Mouse (Mus musculus): ENCODE data around the gene B4galnt1.

The B4galnt1 gene

DNA sequence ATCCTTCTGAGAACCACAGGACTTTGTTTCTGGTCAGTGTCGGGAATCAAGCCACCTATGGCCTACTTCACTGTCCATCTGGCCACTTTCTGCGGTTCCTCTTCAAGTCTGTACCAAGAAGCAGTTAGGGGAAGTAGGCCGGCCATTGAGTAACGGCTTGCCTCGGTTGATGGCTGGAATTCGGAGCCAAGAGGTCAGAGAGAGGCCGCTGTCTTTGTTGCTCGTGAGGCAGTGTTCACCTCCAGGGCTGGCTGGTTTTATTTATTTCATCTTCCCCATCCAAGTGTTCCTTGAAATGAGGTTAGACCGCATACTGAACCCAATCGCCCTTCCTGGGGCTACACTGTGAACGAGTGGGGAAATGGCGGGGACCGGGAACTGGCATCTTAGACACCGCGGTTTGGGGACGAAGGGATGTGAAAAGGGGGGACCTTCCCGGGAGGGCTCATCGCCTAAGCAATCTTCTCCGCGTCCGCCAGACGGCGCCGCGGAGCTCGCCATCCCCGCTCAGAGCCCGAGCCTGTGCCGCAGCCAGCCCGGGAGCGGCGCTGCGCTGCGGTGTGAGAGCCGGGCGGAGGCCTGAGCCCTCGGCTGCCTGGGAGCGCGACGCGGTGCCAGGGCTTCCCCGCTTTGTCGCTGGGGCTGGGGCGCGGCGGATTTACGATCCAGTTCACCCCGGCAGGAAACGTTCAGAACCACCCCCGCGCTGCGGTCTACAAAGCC, at the start of gene B4galnt1:
B4galnt1 (plus strand) TSS at position 595 of the 723 bp plus-strand sequence.
- peak; percentile 45 for DNase-seq (ENCODE audit: low spot score)

DNA sequence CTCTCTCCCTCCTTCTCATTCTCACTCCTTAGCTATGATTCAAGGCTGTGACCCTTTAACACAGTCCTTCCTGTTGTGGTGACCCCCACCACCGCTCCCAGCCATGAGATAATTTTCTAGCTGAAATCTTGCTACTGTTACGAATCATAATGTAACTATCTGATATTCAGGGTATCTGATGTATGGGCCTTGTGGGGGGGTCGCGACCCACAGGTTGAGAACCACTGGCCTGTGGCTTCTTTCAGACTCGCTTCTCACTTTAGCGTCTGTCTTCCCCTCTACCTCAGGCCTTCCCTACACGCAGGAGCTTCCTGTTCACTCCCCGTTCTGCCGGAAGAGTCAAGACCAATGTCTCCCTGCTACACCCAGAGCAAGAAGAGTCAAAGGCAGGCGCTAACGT, 46.6 kb upstream of the B4galnt1 start:
- DNase-seq (ENCODE audit: low spot score), result no peak

DNA sequence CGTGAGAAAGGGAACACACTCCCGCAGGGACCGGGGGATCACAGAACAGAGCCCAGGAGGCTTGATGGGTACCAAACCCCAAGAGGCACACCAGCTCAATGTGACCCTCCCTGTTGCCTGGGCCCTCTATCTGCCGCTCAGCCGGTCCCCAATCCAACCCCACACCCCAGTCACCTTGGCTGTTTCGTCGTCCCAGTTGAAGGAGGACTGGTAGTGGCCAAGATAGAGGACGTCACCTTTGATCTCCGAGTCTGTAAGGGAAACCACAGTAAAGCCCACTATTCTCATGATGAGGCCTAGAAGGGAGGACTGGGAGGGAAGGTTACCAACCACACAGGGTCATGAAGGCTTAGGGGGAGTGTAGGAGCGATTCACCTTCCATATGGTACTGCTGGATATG, 45.8 kb upstream of the B4galnt1 start:
- DNase-seq (ENCODE audit: low spot score), result no peak

DNA sequence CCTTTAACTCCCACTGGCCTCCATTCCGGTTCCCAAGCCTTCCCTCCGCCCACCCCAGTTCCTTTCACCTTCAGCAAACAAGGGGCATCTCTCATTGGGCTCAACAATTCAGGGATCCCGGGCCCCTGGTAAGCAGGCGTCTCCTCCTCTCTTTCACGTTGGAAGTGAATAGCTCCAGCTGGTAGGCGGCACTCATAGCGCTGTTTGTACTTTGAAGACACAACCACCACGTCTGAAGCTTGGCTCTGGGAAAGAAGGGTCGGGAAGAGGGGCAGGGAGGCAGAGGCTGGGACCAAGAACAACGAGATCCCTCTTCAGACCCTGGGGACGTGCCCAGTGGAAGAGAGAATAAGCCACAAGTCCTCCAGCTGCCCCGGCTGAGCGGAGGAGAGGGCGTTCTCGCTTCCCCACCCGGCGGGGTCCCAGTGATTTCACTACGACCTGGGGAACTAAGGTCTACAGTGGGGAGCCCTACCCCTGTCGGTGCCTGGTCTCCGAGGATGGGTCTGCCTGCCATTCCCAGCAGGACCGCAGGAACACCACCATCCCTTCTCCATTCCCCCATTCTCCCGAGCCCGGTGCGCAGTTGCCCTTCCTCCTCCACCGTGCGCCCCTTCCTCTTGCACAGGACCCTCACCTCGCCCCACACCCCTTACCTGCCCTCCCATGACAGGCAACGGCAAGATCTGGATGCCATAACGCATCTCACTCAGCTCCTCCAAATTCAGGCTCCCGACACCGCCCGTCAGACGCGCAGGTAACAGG, 44.5 kb upstream of the B4galnt1 start:
- DNase-seq (ENCODE audit: low spot score), result peak; percentile 60

DNA sequence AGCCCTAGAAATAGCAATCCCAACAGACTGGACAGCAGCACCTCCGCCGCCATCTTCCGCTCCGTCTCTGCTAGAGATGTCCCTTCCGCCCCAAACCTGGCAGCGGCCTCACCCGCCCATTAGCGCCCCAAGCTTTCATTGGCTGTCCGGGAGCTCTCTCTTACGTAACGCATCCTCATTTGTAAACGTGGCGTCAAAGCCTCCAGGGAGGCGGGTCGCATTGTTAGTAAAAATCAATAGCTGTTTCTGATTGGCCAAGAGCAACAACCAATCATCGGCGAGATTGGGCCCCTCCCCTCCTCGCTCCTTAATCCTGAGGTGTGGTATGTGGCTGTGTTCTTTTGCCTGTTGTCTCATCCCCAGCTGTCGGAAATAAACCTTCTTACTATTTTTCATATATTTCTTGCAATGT, 44.0 kb upstream of the B4galnt1 start, which contains the start of gene Os9:
Os9 (minus strand) TSS at position 66 of the 412 bp plus-strand sequence.
- peak; percentile 100 for DNase-seq (ENCODE audit: low spot score)

DNA sequence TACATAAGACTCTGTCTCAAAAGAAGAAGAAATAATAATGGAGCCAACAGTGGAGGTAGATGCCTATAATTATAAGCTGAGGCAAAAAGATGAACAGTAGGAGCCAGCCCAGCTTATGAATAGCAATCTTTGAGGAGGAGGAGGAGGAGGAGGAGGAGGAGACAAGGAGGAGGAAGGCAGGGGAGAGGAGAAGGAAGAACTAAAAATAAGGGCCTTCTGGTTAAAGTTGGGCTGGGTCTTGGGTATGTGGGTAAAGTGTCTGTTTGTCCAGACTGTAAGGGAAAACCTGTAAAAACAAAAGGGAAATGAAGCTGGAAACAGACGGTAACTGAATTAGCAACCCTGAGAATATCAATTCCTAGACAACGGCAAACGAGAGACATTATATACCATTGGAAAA, 43.0 kb upstream of the B4galnt1 start:
- no peak for DNase-seq (ENCODE audit: low spot score)

DNA sequence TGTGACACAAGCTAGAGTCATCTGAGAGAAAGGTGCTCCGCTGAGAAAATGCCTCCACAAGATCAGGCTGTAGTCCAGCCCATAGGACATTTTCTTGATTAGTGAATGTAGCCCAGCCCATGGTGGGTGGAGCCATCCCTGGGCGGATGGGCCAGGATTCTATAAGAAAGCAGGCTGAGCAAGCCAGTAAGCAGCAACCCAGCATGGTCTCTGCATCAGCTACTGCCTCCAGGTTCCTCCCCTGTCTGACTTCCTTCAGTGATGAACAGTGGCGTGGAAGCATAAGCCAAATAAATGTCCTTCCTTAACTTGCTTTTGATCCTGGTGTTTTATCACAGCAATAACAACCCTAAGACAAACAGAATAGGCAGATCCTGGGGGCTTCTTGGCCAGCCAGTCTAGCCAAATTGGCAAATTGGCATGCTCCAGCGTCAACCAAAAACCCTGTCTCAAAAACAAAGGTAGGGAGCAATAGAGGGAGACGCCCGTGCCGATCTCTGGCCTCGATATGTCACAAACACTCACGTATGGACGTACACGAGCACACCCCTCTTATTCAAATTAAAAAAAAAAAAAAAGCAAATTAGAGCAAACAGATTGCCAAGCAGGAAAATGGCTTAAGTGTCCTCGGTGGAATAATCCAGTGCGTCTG, 42.1 kb upstream of the B4galnt1 start:
- peak; percentile 93 for DNase-seq (ENCODE audit: low spot score)

DNA sequence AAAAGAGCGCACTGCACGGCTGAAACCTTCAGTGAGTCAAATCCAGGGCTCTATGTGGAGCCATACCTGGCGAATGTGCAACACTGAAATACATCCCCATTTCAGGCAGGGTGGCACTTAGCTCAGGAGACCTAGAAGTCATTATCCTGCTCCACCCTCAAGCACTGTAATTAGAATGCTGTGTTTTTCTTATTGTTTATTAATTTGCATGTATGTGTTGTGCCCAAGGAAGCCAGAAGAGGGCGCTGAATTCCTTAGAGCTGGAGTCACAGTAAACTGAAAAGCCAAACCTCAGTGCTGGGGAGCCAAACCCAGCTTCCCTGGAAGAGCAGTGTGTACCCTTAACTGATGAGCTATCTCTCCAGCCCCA, 41.6 kb upstream of the B4galnt1 start:
- peak; percentile 92 for DNase-seq (ENCODE audit: low spot score)

DNA sequence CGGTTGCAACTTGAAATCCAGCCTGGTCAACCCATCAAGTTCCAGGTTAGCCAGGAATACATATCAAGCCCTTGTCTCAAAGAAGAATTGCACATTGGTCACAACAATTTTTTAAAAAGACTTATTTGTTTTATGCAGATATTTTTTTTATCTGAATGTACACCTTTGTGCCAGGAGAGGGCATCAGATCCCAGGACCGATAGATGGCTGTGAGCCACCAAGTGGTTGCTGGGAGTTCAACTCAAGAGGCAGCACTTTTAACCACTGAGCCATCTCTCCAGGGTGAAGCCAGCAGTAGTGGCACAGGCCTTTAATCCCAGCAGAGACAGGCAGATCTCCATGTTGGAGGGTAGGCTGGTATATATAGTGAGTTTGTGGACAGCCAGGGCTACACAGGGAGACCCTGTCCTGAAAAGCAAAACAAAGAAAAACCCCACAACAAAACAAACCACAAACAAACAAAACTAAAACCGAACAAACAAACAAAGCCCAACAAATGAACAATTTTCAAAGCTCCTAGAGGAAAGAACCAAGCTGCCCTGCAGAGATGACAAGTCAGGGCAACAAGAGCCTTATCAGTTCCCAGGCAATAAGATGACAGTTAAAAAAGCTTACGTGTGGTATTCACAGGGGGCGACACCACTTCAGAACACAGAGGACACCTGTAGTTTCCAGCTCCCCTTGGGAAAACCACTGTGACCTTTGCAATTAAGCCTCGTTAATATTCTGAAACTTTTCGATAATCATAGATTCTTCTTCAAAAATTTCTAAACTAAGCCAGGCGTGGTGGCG, 39.6 kb upstream of the B4galnt1 start:
- peak; percentile 82 for DNase-seq (ENCODE audit: low spot score)

DNA sequence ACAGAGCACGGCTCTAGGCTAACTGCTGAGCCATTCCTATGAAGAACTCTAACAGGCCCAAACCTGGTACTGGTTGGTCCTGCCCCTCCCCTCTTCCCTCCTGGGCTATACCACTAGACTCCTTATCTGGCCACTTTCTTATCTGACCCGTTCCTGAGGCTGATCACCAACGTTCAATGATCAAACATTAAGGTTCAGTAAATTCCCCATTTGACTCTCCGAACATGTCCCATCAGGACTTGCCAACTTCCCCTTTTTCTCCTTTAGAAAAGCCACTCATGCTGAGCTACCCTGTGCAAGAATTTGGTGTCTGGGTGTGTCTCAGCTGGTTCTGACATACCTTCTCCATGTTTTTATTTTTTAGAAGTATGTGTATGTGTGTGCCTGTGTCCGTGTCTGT, 38.4 kb upstream of the B4galnt1 start:
- DNase-seq (ENCODE audit: low spot score), result no peak

DNA sequence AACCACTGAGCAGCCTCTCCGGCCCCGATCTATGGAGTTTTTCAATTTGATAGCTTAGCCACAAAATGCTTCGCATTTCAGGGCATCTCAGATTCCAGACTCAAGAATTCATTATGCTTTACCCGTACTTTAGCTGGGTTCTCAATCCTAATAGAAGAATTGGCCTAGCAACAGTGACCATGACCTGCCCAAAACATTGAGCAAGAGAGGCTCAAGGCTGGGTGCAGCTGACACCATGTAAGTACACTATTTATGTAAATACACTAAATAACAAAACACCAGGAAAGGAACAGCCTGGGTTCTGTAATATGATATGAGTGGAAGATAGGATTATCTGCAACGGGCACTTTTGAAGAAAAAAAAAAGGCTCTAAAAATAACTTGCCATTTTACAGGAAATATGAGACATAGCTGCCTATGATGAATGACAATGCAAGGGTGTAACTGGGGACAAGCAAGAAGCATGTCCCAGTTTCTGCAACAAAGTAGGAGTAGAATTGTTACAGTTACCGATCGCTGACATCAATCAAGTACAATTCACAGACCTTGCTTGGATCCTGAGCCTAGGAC, 37.2 kb upstream of the B4galnt1 start:
- no peak for DNase-seq (ENCODE audit: low spot score)

DNA sequence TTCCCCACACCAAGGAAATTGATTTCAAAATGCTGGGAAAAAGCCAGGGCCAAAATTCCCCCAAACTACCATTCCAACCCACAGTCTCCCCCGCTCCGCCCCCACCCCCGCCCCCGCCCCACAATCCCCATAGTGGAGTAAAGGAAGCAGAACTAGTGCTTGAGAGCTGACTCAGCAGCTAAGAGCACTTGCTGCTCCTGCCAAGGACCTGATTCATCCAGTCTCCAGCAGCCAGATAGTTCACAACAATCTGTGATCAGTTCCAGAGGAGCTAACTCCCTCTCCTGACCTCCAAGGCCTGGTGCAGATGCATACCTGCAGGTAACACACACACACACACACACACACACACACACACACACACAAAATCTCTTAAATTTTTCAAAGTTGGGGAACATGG, 35.6 kb upstream of the B4galnt1 start:
- DNase-seq (ENCODE audit: low spot score), result no peak

DNA sequence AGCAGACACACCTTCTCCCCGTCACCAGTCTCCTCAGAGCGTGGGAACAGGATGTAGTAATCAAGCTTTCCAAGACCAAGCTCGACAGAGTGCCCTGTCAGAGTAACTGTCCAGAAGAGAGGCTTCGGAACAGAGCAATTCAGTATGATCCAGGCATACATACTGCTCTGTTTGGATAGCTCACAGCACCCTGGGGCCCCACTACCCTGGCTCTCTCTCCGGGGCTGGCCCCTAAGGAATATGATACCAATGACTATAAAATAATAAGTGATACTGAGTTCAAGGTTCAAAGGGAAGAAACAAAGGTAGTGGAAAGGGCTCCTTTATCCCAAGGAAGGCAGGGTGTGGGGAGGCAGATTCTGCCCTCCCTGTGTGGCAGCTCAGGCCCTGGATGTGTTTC, 32.6 kb upstream of the B4galnt1 start:
- DNase-seq (ENCODE audit: low spot score), result no peak

DNA sequence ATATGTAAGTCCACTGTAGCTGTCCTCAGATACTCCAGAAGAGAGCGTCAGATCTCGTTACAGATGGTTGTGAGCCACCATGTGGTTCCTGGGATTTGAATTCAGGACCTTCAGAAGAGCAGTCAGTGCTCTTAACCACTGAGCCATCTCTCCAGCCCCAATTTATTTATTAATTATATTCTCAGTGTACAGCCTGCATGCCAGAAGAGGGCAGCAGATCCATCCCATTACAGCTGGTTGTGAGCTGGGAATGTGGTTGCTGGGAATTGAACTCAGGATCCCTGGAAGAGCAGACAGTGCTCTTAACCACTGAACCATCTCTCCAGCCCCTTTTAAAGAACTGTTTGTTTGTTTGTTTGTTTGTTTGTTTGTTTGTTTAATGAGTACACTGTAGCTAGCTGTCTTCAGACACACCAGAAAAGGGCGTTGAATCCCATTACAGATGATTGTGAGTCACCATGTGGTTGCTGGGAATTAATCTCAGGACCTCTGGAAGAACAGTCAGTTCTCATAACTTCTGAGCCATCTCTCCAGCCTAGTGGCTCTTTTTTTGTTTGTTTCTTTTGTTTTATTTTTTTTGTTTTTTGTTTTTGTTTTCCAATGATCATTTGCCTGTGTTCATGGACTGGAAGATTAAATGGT, 30.5 kb upstream of the B4galnt1 start:
- peak; percentile 61 for DNase-seq (ENCODE audit: low spot score)

DNA sequence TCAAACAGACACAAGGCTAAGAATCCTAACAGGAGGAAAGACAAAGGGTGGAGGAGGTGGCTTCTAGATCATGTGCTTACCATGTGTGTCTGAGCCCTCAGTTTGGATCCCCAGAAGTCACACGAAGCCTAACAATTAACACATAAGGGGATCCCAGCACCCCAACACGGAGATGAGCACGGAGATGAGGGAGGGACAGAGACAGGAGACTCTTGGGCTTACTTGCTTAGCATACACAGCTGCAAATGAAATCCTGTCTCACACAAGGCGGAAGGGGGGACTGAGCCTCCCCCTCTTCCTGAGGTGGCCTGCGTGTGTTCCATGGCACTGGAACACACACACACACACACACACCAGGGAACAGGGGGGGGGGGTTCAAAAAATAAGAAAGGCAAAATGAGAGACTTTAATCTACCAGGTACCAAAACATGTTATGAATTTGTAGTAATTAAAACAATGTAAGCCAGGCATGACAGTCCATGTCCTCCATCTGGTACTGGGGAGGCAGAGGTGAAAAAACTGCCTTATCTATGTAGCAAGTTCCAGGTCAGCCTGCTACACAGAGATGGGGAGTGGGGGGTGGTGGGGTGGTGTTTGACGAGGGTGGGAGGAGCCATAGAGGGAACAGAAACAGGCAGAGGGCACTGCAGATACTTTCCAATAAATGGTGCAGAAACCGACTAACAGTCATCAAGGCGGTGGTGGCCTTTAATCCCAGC, 29.7 kb upstream of the B4galnt1 start:
- DNase-seq (ENCODE audit: low spot score), result peak; percentile 21

DNA sequence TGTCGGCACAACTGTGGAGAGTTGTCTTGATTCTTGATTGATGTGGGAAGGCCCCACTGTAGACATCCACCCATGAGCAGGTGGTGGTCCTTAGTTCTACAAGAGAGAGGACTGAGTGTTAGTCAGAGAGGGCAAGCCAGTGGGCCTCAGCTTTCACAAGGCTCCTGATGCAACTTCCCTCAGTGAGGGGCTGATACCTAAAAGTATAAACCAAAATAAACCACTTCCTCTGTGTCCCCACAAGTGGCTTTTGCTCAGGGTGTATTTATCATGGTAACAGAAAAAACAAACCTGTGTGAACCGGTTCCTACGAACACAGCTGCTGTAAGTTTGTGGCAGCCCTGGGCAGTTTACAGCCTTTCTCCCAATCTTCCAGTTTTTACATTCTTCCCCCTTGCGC, 28.5 kb upstream of the B4galnt1 start:
- DNase-seq (ENCODE audit: low spot score), result no peak

DNA sequence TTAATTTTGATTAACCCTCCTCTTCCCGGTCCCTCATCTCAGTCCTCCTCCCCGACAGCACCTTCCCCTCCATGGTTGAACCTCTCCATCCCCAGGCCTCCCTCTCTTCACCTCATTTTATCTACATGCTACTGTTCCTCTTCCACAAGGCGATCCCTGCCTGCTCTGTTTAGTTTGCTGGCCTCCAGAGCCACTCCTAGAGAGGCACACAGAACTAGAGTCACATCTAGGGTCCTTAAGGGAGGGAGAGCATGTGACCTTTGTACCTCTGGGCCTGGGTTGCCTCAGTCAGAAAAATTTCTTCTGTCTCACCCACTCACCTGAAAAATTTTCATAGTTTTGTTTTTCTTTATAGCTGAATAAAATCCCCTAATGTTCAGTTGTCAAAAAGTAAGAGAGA, 27.1 kb upstream of the B4galnt1 start:
- no peak for DNase-seq (ENCODE audit: low spot score)

DNA sequence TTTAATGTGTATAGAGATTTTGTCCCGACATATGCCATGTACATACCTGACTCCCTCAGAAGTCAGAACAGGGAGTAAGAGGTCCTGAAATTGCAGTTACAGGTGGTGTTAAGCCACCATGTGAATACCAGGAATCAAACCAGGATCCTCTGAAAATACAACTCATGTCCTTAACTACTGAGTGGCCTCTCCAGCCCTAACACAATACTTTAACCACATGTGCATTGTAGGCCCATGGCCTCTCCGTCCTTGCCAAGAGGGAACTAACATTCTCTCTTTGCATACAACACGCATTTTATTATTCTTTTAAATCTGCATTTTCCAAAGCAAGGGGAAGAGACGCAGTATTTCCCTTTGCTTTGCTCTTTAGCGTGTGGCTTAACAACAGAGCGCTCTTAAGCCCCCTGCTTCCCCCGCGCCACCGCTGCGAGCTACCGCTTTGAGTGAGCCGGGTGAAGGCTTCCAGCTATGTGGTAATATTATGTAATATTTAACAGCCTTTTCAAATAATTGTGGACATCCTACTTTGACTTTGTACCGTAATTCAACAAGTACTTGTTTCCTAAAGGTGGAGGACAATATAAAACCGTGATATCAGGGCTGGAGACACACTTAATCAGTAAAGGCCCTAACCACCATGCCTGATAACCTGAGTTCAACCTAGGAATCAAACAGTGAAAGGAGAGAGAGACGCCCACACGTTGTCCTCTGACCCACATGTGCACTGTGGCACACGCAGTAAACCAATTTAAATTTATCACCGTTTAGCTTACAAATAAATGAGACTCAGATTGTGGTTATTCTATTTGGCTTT, 26.5 kb upstream of the B4galnt1 start:
- DNase-seq (ENCODE audit: low spot score), result no peak

DNA sequence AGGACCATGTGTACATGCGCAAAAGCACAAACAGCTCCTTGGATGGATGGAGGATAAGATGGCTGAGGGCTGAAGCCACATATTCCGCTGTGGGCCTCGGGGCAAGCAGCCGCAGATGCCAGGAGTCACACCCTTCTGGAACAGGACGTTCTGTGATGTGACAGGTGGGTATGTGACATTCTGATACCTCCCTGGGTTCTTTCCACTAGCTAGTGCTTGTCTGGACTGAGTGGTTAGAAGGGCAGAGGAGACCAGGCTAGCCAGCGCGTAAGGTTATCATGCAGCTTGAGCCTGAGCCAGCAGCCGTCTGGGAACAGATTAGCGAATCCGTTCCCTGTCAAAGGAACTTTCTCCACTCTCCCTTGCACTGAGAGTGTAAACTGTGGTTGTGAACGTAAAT, 24.1 kb upstream of the B4galnt1 start:
- no peak for DNase-seq (ENCODE audit: low spot score)

DNA sequence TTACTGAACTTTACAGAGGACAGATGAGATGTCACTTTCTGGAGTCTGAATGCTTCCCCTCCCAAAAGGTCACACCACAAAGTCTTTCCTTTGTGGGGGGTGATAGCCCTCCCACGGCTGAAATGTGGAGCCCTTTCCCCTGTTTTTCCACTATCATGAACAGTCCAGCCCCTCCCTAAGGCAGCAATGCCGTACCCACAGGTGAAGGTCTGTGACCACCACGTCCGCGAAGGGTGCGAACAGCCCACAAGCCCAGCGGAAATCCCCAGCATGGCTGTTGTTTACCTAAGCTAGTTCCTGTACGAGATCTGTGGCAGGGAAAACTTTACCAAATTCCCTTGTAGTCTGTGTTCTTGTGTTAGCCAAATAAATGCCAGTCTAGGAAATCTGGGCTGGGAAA, 23.5 kb upstream of the B4galnt1 start:
- no peak for DNase-seq (ENCODE audit: low spot score)
